Mouse (Mus musculus) olfactory bulb, adult 2 months (tissue): ENCODE data around the gene Heyl. TPM values are rescaled to one million over a fixed set of nuclear protein-coding genes. Genes with fewer than 3 reads are reported as not detected.
"Not testable (repeated sequence)": the region's sequence is repeated elsewhere in the genome, so short reads cannot be mapped to it uniquely, and the experiment has no call there.

Experiments used
- H3K27ac ChIP-seq: fragments of 200-500 bp; 2 replicates; pipeline ENCODE4 v1.5.1; 2012; ENCODE audit warnings: low read depth, low read length; ENCODE audit not compliant: insufficient read depth
- H3K4me1 ChIP-seq: fragments of 200-500 bp; 2 replicates; pipeline ENCODE4 v1.6.1; 2012; ENCODE audit warnings: low read length; ENCODE audit not compliant: control insufficient read depth, insufficient read depth
- H3K4me3 ChIP-seq: fragments of 200-500 bp; 2 replicates; pipeline ENCODE4 v1.5.1; 2012; ENCODE audit warnings: mild to moderate bottlenecking, low read depth, low read length, moderate library complexity; ENCODE audit not compliant: insufficient read depth
- CTCF ChIP-seq: fragments of 200-500 bp; IDR thresholded peaks from 2 replicates; pipeline ENCODE4 v1.5.1; 2012; ENCODE audit warnings: low read depth, mild to moderate bottlenecking, low read length, moderate library complexity; ENCODE audit not compliant: insufficient read depth
- POLR2A ChIP-seq: fragments of 200-500 bp; IDR thresholded peaks from 2 replicates; pipeline ENCODE4 v1.6.1; 2012; ENCODE audit warnings: mild to moderate bottlenecking, low read depth, low read length, moderate library complexity; ENCODE audit not compliant: insufficient read depth
- WGBS: fragments of 180-500 bp; shearing (Covaris S2); methylation state at CpG from one replicate; pipeline ENCODE4 v1.1.7; 2018; 5-methylcytosine and 5-hydroxymethylcytosine counted together
- polyA plus RNA-seq: library from polyadenylated mRNA; stranded (reverse); fragments of >200 nt; gene quantifications from 2 replicates; pipeline ENCODE4 v1.2.4, GENCODE M21; 2012; ENCODE audit warnings: low replicate concordance; ENCODE audit not compliant: missing spikeins, insufficient read depth, insufficient read length

Heyl gene
- polyA plus RNA-seq, 1 experiment: not detected

- Histone ChIP-seq H3K27ac (no peak overlapping the region), H3K4me1 (no peaks in the 10 kb centered on the region; the same call in 1 of the 2 replicates), H3K4me3 (no peak overlapping the region)
- 95% methylated on average over 3 of the region's 3 CpGs for WGBS
- TF ChIP-seq POLR2A (no peak), CTCF (no peak)
These were observed 37.7 kb downstream of the Heyl start for GRCm38 (mm10) chr4:123271063-123271462.

DNA sequence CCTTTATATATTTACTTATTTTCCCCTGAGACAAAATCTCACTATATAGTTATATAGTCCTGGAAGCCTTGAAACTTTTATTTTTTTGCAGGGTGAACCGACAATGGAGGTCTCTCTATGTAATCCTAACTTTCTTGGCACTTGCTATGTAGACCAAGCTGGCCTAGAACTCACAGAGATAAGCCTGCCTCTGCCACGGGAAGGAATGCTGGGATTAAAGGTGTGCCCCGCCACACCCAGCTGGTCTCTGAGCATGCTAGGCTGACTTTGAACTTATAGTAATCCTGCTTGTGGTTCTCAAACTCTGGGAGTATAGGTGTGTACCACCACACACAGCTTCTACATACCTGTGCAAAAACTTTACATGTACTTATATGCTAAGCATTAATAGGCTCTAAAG lies 46.8 kb downstream of the Heyl start:
- Histone ChIP-seq H3K27ac (no peak overlapping the region), H3K4me3 (no peak overlapping the region), H3K4me1 (peaks cover 10% of the 10 kb centered on the region)
- 81% methylated on average over 3 of the region's 3 CpGs for WGBS
- no peak for TF ChIP-seq CTCF

- H3K27ac ChIP-seq: no peak overlapping the region
- WGBS: 0% methylated on average over 25 of the region's 25 CpGs
- TF ChIP-seq POLR2A: 0 out of 2 replicates have a peak, but pooled peaks have one; percentile 25
- TF ChIP-seq CTCF: peak; percentile 72; the same call in 1 of the 2 replicates
- H3K4me1 ChIP-seq: peaks cover 15% of the 10 kb centered on the region
- peak overlapping the region; percentile 86 for H3K4me3 ChIP-seq
These were observed 49.1 kb downstream of the Heyl start for GRCm38 (mm10) chr4:123282500-123282899.

- under 1% methylated on average over 48 of the region's 55 CpGs for WGBS
- not testable (repeated sequence) for H3K27ac ChIP-seq
These were observed 49.7 kb downstream of the Heyl start for GRCm38 (mm10) chr4:123282915-123283674.

GRCm38 (mm10) chr4:123283675-123284064 lies 50.3 kb downstream of the Heyl start:
- 2% methylated on average over 15 of the region's 15 CpGs for WGBS
- peak overlapping the region; percentile 86 for H3K4me3 ChIP-seq
- peaks cover 15% of the 10 kb centered on the region for H3K4me1 ChIP-seq
- H3K27ac ChIP-seq: not testable (repeated sequence)

More at GRCm38 (mm10) chr4:123282915-123283674, 49.7 kb downstream of the Heyl start:
- Histone ChIP-seq H3K4me3 (peak overlapping the region; percentile 86), H3K4me1 (peaks cover 15% of the 10 kb centered on the region)

DNA sequence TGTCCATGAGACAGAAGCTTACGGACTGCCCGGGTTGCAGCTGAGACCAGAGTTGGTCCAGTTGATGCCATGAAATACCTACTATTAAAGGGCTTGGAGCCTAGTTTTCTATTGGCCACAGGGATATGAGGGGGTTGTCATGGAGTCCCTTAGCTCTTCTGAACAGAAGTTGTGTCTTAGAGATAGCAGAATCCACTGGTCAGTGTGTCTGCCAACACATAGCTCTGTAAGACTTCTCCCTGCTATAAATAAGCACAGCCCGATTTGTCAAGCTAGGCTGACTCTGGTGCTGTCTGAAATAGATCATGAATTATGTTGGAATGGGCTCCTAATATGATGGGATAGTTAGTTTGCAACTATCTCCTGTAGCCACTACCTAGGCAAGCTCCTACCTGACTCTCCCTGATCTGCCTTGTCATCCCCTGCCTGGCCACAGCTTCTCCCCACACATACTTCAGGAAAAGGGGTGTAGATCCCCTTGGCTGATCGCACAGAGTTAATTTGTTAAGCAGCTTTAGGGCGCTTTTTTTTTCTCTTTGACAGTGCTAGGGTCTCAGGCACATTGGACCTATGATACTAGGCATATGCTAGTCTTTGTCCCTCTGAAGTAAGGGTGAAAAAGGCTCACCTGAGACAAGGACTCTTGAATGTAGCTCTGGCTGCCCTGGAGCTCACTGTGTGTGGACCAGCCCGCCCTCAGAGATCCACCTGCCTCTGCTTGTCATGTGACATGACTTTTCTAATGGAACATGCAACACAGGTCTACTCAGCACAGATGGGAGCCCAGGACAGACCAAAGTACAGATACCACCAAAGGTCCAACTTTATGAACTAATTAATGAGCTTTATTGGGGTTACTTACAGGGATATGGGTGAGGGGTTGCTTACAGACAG lies 51.6 kb downstream of the Heyl start:
- 74% methylated on average over 6 of the region's 6 CpGs for WGBS
- Histone ChIP-seq H3K4me1 (peaks cover 15% of the 10 kb centered on the region), H3K4me3 (no peak overlapping the region), H3K27ac (no peak overlapping the region)
- TF ChIP-seq CTCF (no peak), POLR2A (no peak)

- 88% methylated on average over 2 of the region's 2 CpGs for WGBS
- TF ChIP-seq CTCF (no peak), POLR2A (no peak)
- no peak overlapping the region for H3K4me3 ChIP-seq
- H3K27ac ChIP-seq: no peak overlapping the region
- H3K4me1 ChIP-seq: peaks cover 15% of the 10 kb centered on the region
These were observed 53.4 kb downstream of the Heyl start for GRCm38 (mm10) chr4:123286790-123287189.

- H3K4me1 ChIP-seq: peaks cover 11% of the 10 kb centered on the region
- H3K4me3 ChIP-seq: no peak overlapping the region
- WGBS: 85% methylated on average over 12 of the region's 12 CpGs
- TF ChIP-seq POLR2A (no peak), CTCF (no peak)
- H3K27ac ChIP-seq: no peak overlapping the region
These were observed 55.7 kb downstream of the Heyl start for GRCm38 (mm10) chr4:123289038-123289437.

- TF ChIP-seq CTCF: no peak
- TF ChIP-seq POLR2A: no peak
- H3K27ac ChIP-seq: no peak overlapping the region
- no peaks in the 10 kb centered on the region for H3K4me1 ChIP-seq
- H3K4me3 ChIP-seq: no peak overlapping the region
- WGBS: 90% methylated on average over 3 of the region's 3 CpGs
These were observed 59.0 kb downstream of the Heyl start for GRCm38 (mm10) chr4:123292390-123292789.
